Mouse (Mus musculus) ovary, adult 10 weeks (tissue): Measurements from ENCODE around the gene Strn. TPM values are rescaled to one million over a fixed set of nuclear protein-coding genes. Genes with fewer than 3 reads are reported as not detected.

Experiments used
- polyA plus RNA-seq: library from polyadenylated mRNA; stranded (reverse); fragments of 350-450 nt; fragmentation: Illumina TruSeq; extraction: RNeasy Lipid Tissue Mini Kit (QIAGEN cat#74804); gene quantifications from one replicate; pipeline ENCODE4 v1.2.3, GENCODE M21; 2014

Gene Strn
- 119 TPM for polyA plus RNA-seq

DNA sequence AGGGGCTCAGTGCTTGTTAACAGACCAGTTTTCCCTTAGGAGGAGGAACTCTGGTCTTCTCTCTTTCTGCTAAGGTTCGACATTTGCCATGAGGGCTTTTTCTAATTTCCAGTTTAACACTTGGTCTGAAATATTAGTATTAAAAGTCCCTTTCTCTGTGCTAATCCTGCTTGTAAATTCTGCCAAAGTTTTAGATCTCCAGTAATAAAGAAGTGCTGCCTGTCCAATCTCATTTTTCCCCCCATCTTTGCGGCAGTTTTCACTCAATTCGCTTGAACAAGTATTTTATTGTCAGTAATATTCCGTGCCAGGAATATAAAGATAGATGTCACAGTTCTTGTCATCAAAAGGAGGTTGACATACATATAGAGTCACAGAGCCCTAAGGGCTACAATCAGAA is at the start of gene Strn:
Gene Strn, minus strand, starts transcription at position 101 of the 400 bp plus-strand sequence.

Other genes with a start within 250 kb of the Strn start
- 16.8 TPM for gene Vit, start 229.1 kb downstream of the Strn start, polyA plus RNA-seq
- gene Heatr5b, start 98.2 kb upstream of the Strn start, polyA plus RNA-seq = 14.3 TPM
- 13.9 TPM for gene Gpatch11, start 98.4 kb upstream of the Strn start, polyA plus RNA-seq
- 70.3 TPM for gene Eif2ak2, start 145.4 kb upstream of the Strn start, polyA plus RNA-seq
- gene Sult6b1, start 169.8 kb upstream of the Strn start, polyA plus RNA-seq = 1.1 TPM
- 31.5 TPM for gene Cebpzos, start 179.3 kb upstream of the Strn start, polyA plus RNA-seq
- gene Cebpz, start 199.9 kb upstream of the Strn start, polyA plus RNA-seq = 115 TPM
- 38.5 TPM for gene Ndufaf7, start 199.9 kb upstream of the Strn start, polyA plus RNA-seq